Mouse (Mus musculus): Measurements from ENCODE around the gene Slc25a30. TPM values are rescaled to one million over a fixed set of nuclear protein-coding genes. Genes with fewer than 3 reads are reported as not detected.

The Slc25a30 gene
- polyA plus RNA-seq, 1 experiment from 2014 or later = 8.9 TPM

- no peak overlapping the region for H3K4me3 ChIP-seq (ENCODE audit: low read depth, low read length)
- ATAC-seq = no peak
- no peaks in the 10 kb centered on the region for H3K4me1 ChIP-seq (ENCODE audit: control insufficient read depth, insufficient read depth, low read length)
- no peak overlapping the region for H3K27ac ChIP-seq (ENCODE audit: low read length)
- peaks cover 28% of the 10 kb centered on the region for H3K36me3 ChIP-seq (ENCODE audit: control insufficient read depth, insufficient read depth, low read length)
- no peak overlapping the region for H3K9ac ChIP-seq (ENCODE audit: low read depth, low read length)
- no peak overlapping the region for H3K4me2 ChIP-seq (ENCODE audit: low read length)
- H3K27me3 ChIP-seq (ENCODE audit: control insufficient read depth, insufficient read depth, low read depth, low read length) = no peaks in the 10 kb centered on the region
- 76% methylated on average over 4 of the region's 4 CpGs for WGBS
- H3K9me3 ChIP-seq (replicated peaks; ENCODE audit: control insufficient read depth, low read length, poor library complexity, severe bottlenecking) = no peaks in the 10 kb centered on the region
These were observed 73.2 kb downstream of the Slc25a30 start for GRCm38 (mm10) chr14:75713661-75714060.

- no peak overlapping the region for H3K4me3 ChIP-seq (ENCODE audit: low read depth, low read length)
- peaks cover 27% of the 10 kb centered on the region for H3K36me3 ChIP-seq (ENCODE audit: control insufficient read depth, insufficient read depth, low read length)
- ATAC-seq = no peak
- H3K4me1 ChIP-seq (ENCODE audit: control insufficient read depth, insufficient read depth, low read length) = no peaks in the 10 kb centered on the region
- H3K4me2 ChIP-seq (ENCODE audit: low read length) = no peak overlapping the region
- no peaks in the 10 kb centered on the region for H3K27me3 ChIP-seq (ENCODE audit: control insufficient read depth, insufficient read depth, low read depth, low read length)
- H3K27ac ChIP-seq (ENCODE audit: low read length) = no peak overlapping the region
- no peaks in the 10 kb centered on the region for H3K9me3 ChIP-seq (replicated peaks; ENCODE audit: control insufficient read depth, low read length, poor library complexity, severe bottlenecking)
- 93% methylated on average over 5 of the region's 5 CpGs for WGBS
- H3K9ac ChIP-seq (ENCODE audit: low read depth, low read length) = no peak overlapping the region
These were observed 74.2 kb downstream of the Slc25a30 start for GRCm38 (mm10) chr14:75712687-75713086.

DNA sequence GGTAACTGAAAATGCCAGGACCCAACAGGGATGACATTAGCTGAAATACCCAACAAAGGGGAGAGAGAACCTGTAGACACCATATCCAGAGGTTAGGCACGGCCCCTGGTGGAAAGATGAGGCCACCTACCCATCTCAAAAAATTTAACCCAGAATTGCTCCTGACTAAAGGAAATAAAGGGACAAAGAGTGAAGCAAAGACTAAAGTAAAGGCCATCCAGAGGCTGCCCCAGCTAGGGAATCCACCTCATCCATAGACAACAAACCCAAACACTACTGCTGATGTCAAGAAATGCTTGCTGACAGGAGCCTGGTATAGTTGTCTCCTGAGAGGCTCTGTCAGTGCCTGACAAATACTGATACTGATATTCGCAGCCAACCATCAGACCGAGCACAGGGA, 75.1 kb downstream of the Slc25a30 start:
- no peaks in the 10 kb centered on the region for H3K4me1 ChIP-seq (ENCODE audit: control insufficient read depth, insufficient read depth, low read length)
- 89% methylated on average over 3 of the region's 3 CpGs for WGBS
- H3K9me3 ChIP-seq (replicated peaks; ENCODE audit: control insufficient read depth, low read length, poor library complexity, severe bottlenecking) = no peaks in the 10 kb centered on the region
- H3K4me3 ChIP-seq (ENCODE audit: low read depth, low read length) = no peak overlapping the region
- no peak overlapping the region for H3K4me2 ChIP-seq (ENCODE audit: low read length)
- no peak overlapping the region for H3K9ac ChIP-seq (ENCODE audit: low read depth, low read length)
- ATAC-seq = no peak
- no peaks in the 10 kb centered on the region for H3K27me3 ChIP-seq (ENCODE audit: control insufficient read depth, insufficient read depth, low read depth, low read length)
- no peak overlapping the region for H3K27ac ChIP-seq (ENCODE audit: low read length)
- peaks cover 24% of the 10 kb centered on the region for H3K36me3 ChIP-seq (ENCODE audit: control insufficient read depth, insufficient read depth, low read length)

Other genes with a start within 250 kb of the Slc25a30 start
- not detected in 2 replicates for gene Spert, start 193.9 kb downstream of the Slc25a30 start, polyA plus RNA-seq (2015; fragmentation: Nextera tagmentation; extraction: Ambion mirVana)
- gene Erich6b, start 144.8 kb downstream of the Slc25a30 start, polyA plus RNA-seq (2015; fragmentation: Nextera tagmentation; extraction: Ambion mirVana) = not detected in 2 replicates
- gene Cog3, start 32.5 kb downstream of the Slc25a30 start, polyA plus RNA-seq (2015; fragmentation: Nextera tagmentation; extraction: Ambion mirVana) = 19.1 and 21.3 TPM in 2 replicates
- 606 and 643 TPM in 2 replicates for gene Tpt1, start 58.1 kb upstream of the Slc25a30 start, polyA plus RNA-seq (2015; fragmentation: Nextera tagmentation; extraction: Ambion mirVana)
- 9.3 and 9.7 TPM in 2 replicates for gene Kctd4, start 168.0 kb upstream of the Slc25a30 start, polyA plus RNA-seq (2015; fragmentation: Nextera tagmentation; extraction: Ambion mirVana)
- 37.2 and 39.2 TPM in 2 replicates for gene Gtf2f2, start 223.8 kb upstream of the Slc25a30 start, polyA plus RNA-seq (2015; fragmentation: Nextera tagmentation; extraction: Ambion mirVana)